Mouse (Mus musculus) MEL (cell line): ENCODE results near the gene Hmces. TPM values are rescaled to one million over a fixed set of nuclear protein-coding genes. Genes with fewer than 3 reads are reported as not detected.

Source experiments
- DNase-seq: peaks from one replicate; pipeline ENCODE4 v3.0.0; 2011; ENCODE audit warnings: low read depth, low spot score
- H3K27ac ChIP-seq: 2 replicates; pipeline ENCODE4 v1.5.1; 2012; ENCODE audit warnings: low read depth, mild to moderate bottlenecking, control low read depth, low read length, moderate library complexity; ENCODE audit not compliant: control insufficient read depth
- H3K27me3 ChIP-seq, 2 experiments: fragments of 150-350 bp in 1 of 2; sonication (generic) in 1 of 2; 2 replicates each; pipeline ENCODE4 v1.6.1; 2012; ENCODE audit warnings: low read length in 2 of 2, mild to moderate bottlenecking in 2 of 2, improper control_type of control experiment in 1 of 2, moderate library complexity in 1 of 2; ENCODE audit not compliant: insufficient read depth in 2 of 2, control insufficient read depth in 1 of 2
- H3K36me3 ChIP-seq, 2 experiments: 2 replicates each; pipeline ENCODE4 v1.6.1; 2012 to 2014; ENCODE audit warnings: low read length in 2 of 2, improper control_type of control experiment in 1 of 2, inconsistent platforms in 1 of 2, mild to moderate bottlenecking in 1 of 2; ENCODE audit not compliant: insufficient read depth in 2 of 2, control insufficient read depth in 1 of 2
- H3K4me1 ChIP-seq, 2 experiments: fragments of 150-350 bp in 1 of 2; sonication (generic) in 1 of 2; 2 replicates each; pipeline ENCODE4 v1.6.1; 2012; ENCODE audit warnings: low read length in 2 of 2, improper control_type of control experiment in 1 of 2, mild to moderate bottlenecking in 1 of 2; ENCODE audit not compliant: insufficient read depth in 2 of 2, control insufficient read depth in 1 of 2
- H3K4me3 ChIP-seq, 2 experiments: fragments of 150-350 bp in 1 of 2; sonication (generic) in 1 of 2; 2 replicates each; pipeline ENCODE4 v1.5.1; 2012; ENCODE audit warnings: low read depth in 2 of 2, low read length in 2 of 2, mild to moderate bottlenecking in 2 of 2, moderate library complexity in 2 of 2, control low read depth in 1 of 2, improper control_type of control experiment in 1 of 2; ENCODE audit not compliant: control insufficient read depth in 1 of 2, insufficient read depth in 1 of 2
- H3K79me2 ChIP-seq: 2 replicates; pipeline ENCODE4 v1.6.1; 2012; ENCODE audit warnings: mild to moderate bottlenecking, low read length, moderate library complexity; ENCODE audit not compliant: control insufficient read depth, poor library complexity, insufficient read depth
- H3K9ac ChIP-seq: 2 replicates; pipeline ENCODE4 v1.6.1; 2012; ENCODE audit warnings: low read depth, mild to moderate bottlenecking, control low read depth, low read length, moderate library complexity; ENCODE audit not compliant: control insufficient read depth, poor library complexity, severe bottlenecking
- H3K9me3 ChIP-seq: fragments of 150-350 bp; sonication (generic); replicated peaks from 2 replicates; pipeline ENCODE4 v1.6.1; 2012; ENCODE audit warnings: mild to moderate bottlenecking, low read length, improper control_type of control experiment, moderate library complexity; ENCODE audit not compliant: insufficient read depth
- CHD2 ChIP-seq: IDR thresholded peaks from 2 replicates; pipeline ENCODE4 v1.6.1; 2011; ENCODE audit warnings: low read length, improper control_type of control experiment
- CTCF ChIP-seq, 3 experiments: IDR thresholded peaks in 2 of 3; conservative IDR thresholded peaks in 1 of 3; 2 replicates each; pipeline ENCODE4 v1.5.1; 2011 to 2012; ENCODE audit warnings: low read length in 3 of 3, low read depth in 2 of 3, mild to moderate bottlenecking in 2 of 3, improper control_type of control experiment in 1 of 3, inconsistent platforms in 1 of 3, mixed read lengths in 1 of 3, moderate library complexity in 1 of 3; ENCODE audit not compliant: control insufficient read depth in 1 of 3, insufficient read depth in 1 of 3, poor library complexity in 1 of 3, severe bottlenecking in 1 of 3
- E2F4 ChIP-seq: IDR thresholded peaks from 2 replicates; pipeline ENCODE4 v1.6.1; 2011; ENCODE audit warnings: low read depth, low read length, improper control_type of control experiment, borderline replicate concordance
- ELF1 ChIP-seq: IDR thresholded peaks from 2 replicates; pipeline ENCODE4 v1.6.1; 2014; ENCODE audit warnings: low read depth, mild to moderate bottlenecking, inconsistent platforms, low read length, improper control_type of control experiment, moderate library complexity
- ETS1 ChIP-seq: IDR thresholded peaks from 2 replicates; pipeline ENCODE4 v1.6.1; 2012; ENCODE audit warnings: low read depth, mild to moderate bottlenecking, inconsistent platforms, low read length, improper control_type of control experiment, moderate library complexity
- GATA1 ChIP-seq: IDR thresholded peaks from 2 replicates; pipeline ENCODE4 v1.6.1; 2011; ENCODE audit warnings: low read depth, low read length, improper control_type of control experiment
- HCFC1 ChIP-seq: IDR thresholded peaks from 2 replicates; pipeline ENCODE4 v1.6.1; 2012; ENCODE audit warnings: low read depth, mild to moderate bottlenecking, inconsistent platforms, low read length, improper control_type of control experiment, moderate library complexity
- MEF2A ChIP-seq: IDR thresholded peaks from 2 replicates; pipeline ENCODE4 v1.6.1; 2014; ENCODE audit warnings: low read depth, mild to moderate bottlenecking, inconsistent platforms, low read length, improper control_type of control experiment; ENCODE audit not compliant: poor library complexity, insufficient replicate concordance, severe bottlenecking; ENCODE audit errors: extremely low read depth
- POLR2A ChIP-seq, 2 experiments: IDR thresholded peaks; 2 replicates each; pipeline ENCODE4 v1.6.1; 2011 to 2012; ENCODE audit warnings: low read length in 2 of 2, mild to moderate bottlenecking in 2 of 2, control low read depth in 1 of 2, improper control_type of control experiment in 1 of 2, low read depth in 1 of 2, moderate library complexity in 1 of 2; ENCODE audit not compliant: control insufficient read depth in 1 of 2, insufficient read depth in 1 of 2, poor library complexity in 1 of 2
- RAD21 ChIP-seq: IDR thresholded peaks from 2 replicates; pipeline ENCODE4 v1.6.1; 2011; ENCODE audit warnings: mild to moderate bottlenecking, low read depth, low read length, improper control_type of control experiment
- SIN3A ChIP-seq: IDR thresholded peaks from 2 replicates; pipeline ENCODE4 v1.6.1; 2012; ENCODE audit warnings: low read length, improper control_type of control experiment, inconsistent platforms
- TAL1 ChIP-seq: IDR thresholded peaks from 2 replicates; pipeline ENCODE4 v1.6.1; 2012; ENCODE audit warnings: mild to moderate bottlenecking, inconsistent platforms, low read length, moderate library complexity, mixed read lengths
- USF2 ChIP-seq, 2 experiments: IDR thresholded peaks; 2 replicates each; pipeline ENCODE4 v1.6.1; 2011 to 2012; ENCODE audit warnings: improper control_type of control experiment in 2 of 2, low read length in 2 of 2, borderline replicate concordance in 1 of 2, inconsistent platforms in 1 of 2, low read depth in 1 of 2, mild to moderate bottlenecking in 1 of 2; ENCODE audit not compliant: insufficient read depth in 1 of 2
- ZMIZ1 ChIP-seq: IDR thresholded peaks from 2 replicates; pipeline ENCODE4 v1.6.1; 2012; ENCODE audit warnings: low read depth, mild to moderate bottlenecking, inconsistent platforms, low read length, improper control_type of control experiment, moderate library complexity
- polyA plus RNA-seq, 2 experiments: library from polyadenylated mRNA; stranded (reverse) in 1 of 2; unstranded in 1 of 2; fragments of >175 nt in 1 of 2; fragments of >200 nt in 1 of 2; gene quantifications; 2 replicates each; pipeline versions ENCODE4 v1.2.1 to v1.2.4; 2012; ENCODE audit warnings: low replicate concordance in 2 of 2, low read depth in 1 of 2; ENCODE audit not compliant: insufficient read length in 2 of 2, insufficient read depth in 1 of 2, missing spikeins in 1 of 2
- total RNA-seq: library from RNA; depleted of rRNA; stranded (reverse); fragments of 300-350 nt; gene quantifications from 2 replicates; pipeline ENCODE4 v1.2.3, GENCODE M21; 2012

Hmces gene
- total and polyA plus RNA-seq, 3 experiments: 23.6 to 26.8 TPM; not detected in 1

GRCm38 (mm10) chr6:87911559-87911958, 2.2 kb upstream of the Hmces start:
- DNase-seq: no peak
- peaks cover 3% of the 10 kb centered on the region; the same call in 1 of the 2 replicates for H3K79me2 ChIP-seq

GRCm38 (mm10) chr6:87914326-87915102, 779 bp downstream of the Hmces start:
- DNase-seq: peak; percentile 61
- Histone ChIP-seq H3K4me3 (peak overlapping the region; percentile 84 to 86), H3K36me3 (peaks cover 7 to 15% of the 10 kb centered on the region in 2 experiments), H3K9ac (peak overlapping the region; percentile 88), H3K27me3 (no peaks in the 10 kb centered on the region), H3K9me3 (no peaks in the 10 kb centered on the region), H3K79me2 (peaks cover 3% of the 10 kb centered on the region; the same call in 1 of the 2 replicates), H3K27ac (peak overlapping the region; percentile 45), H3K4me1 (peaks cover 0 to 17% of the 10 kb centered on the region in 2 experiments; a peak in 3 of 4 replicates)
- no peak for TF ChIP-seq E2F4
- TF ChIP-seq CHD2: no peak
- TF ChIP-seq MEF2A: no peak
- 0 out of 2 replicates have a peak, but pooled peaks have one; percentile 0 for TF ChIP-seq SIN3A
- TF ChIP-seq POLR2A (IDR thresholded peaks at IDR 0.05; ENCODE audit: control insufficient read depth in 1 of 2, insufficient read depth in 1 of 2, low read depth in 1 of 2, low read length in 2 of 2, poor library complexity in 1 of 2): no peak

More at GRCm38 (mm10) chr6:87911559-87911958, 2.2 kb upstream of the Hmces start:
- no peaks in the 10 kb centered on the region for H3K9me3 ChIP-seq
- peaks cover 0 to 17% of the 10 kb centered on the region in 2 experiments; a peak in 3 of 4 replicates for H3K4me1 ChIP-seq
- TF ChIP-seq ETS1: no peak
- no peak for TF ChIP-seq USF2 (IDR thresholded peaks at IDR 0.05; ENCODE audit: borderline replicate concordance in 1 of 2, insufficient read depth in 1 of 2, low read depth in 1 of 2, low read length in 2 of 2)
- TF ChIP-seq ZMIZ1: no peak
- no peak for TF ChIP-seq TAL1
- no peak for TF ChIP-seq ELF1
- TF ChIP-seq GATA1: no peak
- no peak for TF ChIP-seq MEF2A
- TF ChIP-seq HCFC1: no peak
- TF ChIP-seq CTCF (IDR thresholded peaks at IDR 0.05 in 2 of 3, conservative IDR thresholded peaks at IDR 0.05 in 1 of 3; ENCODE audit: control insufficient read depth in 1 of 3, insufficient read depth in 1 of 3, low read depth in 2 of 3, low read length in 3 of 3, poor library complexity in 1 of 3, severe bottlenecking in 1 of 3): no peak
- TF ChIP-seq RAD21: no peak
- no peak overlapping the region for H3K9ac ChIP-seq
- H3K4me3 ChIP-seq: no peak overlapping the region
- no peaks in the 10 kb centered on the region for H3K27me3 ChIP-seq
- H3K36me3 ChIP-seq: peaks cover 11 to 14% of the 10 kb centered on the region in 2 experiments
- no peak overlapping the region for H3K27ac ChIP-seq
